Mouse (Mus musculus): ENCODE results near the gene Limch1.

DNA sequence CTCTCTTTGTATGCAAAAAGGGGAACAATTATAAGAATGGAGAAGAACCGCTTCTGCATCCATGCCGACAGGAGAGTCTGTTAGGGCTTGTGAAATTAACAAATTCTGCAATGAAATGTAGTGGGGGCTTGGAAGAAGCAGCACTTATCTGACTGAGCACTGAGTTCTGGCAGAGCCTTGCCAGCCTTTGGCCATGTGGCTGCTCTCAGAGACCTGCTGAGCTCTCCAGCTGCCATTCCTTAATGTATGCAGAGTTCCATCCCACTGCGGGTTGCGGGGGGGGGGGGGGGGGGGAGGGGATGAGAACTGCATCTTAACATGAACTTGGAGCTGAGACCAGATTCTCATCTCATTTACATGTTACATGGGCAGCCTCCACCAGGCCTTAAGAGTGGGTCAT, 314.9 kb downstream of the Limch1 start:
- TF ChIP-seq CTCF (IDR thresholded peaks at IDR 0.05; ENCODE audit: low read depth) (no peak), EP300 (optimal IDR thresholded peaks at IDR 0.05) (no peak)

Data from stomach, postnatal 0 days (tissue).